8 mouse cellular contexts compared by ENCODE assay signal in the genomic region with DNA sequence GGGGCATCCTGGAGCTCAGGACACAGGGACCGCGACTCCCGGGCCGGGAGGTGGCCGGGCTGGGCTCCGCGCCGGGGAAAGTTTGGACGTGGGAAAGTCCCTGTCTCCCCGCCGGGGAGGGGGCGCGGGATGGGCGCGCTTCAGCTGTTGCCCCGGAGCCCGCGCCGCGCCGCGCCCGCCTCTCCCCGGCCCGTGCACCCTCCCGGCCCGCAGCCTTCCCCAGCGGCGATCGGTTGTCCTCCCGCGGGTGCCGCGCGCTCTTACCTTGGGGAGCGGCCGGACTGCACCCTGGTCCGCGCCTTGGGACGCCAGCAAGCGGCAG. TPM values are rescaled to one million over a fixed set of nuclear protein-coding genes. Genes with fewer than 3 reads are reported as not detected.
DNase-seq lines count a peak whose midpoint lies in the region; ATAC-seq lines count a peak whose summit lies in the region.

No protein-coding gene starts in this region.

- peak overlapping the region; percentile 99 for H3K4me2 ChIP-seq in limb, embryonic 13.5 days (replicated peaks)
- peak overlapping the region; percentile 96 for H3K4me2 ChIP-seq in stomach, embryonic 15.5 days

- peaks cover 21% of the 10 kb centered on the region for H3K4me1 ChIP-seq in limb, embryonic 13.5 days
- H3K4me1 ChIP-seq in stomach, embryonic 15.5 days, result peaks cover 14% of the 10 kb centered on the region

- no peak overlapping the region for H3K27ac ChIP-seq in limb, embryonic 13.5 days
- no peak overlapping the region for H3K27ac ChIP-seq in stomach, embryonic 15.5 days

- under 1% methylated on average over 40 of the region's 41 CpGs for WGBS in limb, embryonic 13.5 days
- under 1% methylated on average over 37 of the region's 41 CpGs for WGBS in stomach, embryonic 15.5 days

- H3K9ac ChIP-seq in limb, embryonic 13.5 days, result peak overlapping the region; percentile 67
- peak overlapping the region; percentile 39; the same call in 1 of the 2 replicates for H3K9ac ChIP-seq in stomach, embryonic 15.5 days

- peaks cover 99% of the 10 kb centered on the region for H3K27me3 ChIP-seq in limb, embryonic 13.5 days
- H3K27me3 ChIP-seq in stomach, embryonic 15.5 days (replicated peaks), result peaks cover 93% of the 10 kb centered on the region

- H3K4me3 ChIP-seq in limb, embryonic 13.5 days, result peak overlapping the region; percentile 61
- peak overlapping the region; percentile 53 for H3K4me3 ChIP-seq in stomach, embryonic 15.5 days (replicated peaks)

- H3K9me3 ChIP-seq in limb, embryonic 13.5 days, result no peaks in the 10 kb centered on the region
- no peaks in the 10 kb centered on the region for H3K9me3 ChIP-seq in stomach, embryonic 15.5 days

- ATAC-seq in limb, embryonic 13.5 days (ENCODE audit: low FRiP score, low read depth), result no peak; the same call in 1 of the 2 replicates
- ATAC-seq in stomach, embryonic 15.5 days (ENCODE audit: insufficient read depth, low FRiP score, low read depth), result no peak
- ATAC-seq in inflammation-experienced regulatory T-cells, adult 6 months, result no peak

- H3K36me3 ChIP-seq in limb, embryonic 13.5 days, result no peaks in the 10 kb centered on the region
- H3K36me3 ChIP-seq in stomach, embryonic 15.5 days, result no peaks in the 10 kb centered on the region

- peak; percentile 56 to 62 for DNase-seq in cerebellum, postnatal 10 days
- DNase-seq in cerebellum, postnatal 4 days (ENCODE audit: low spot score in 2 of 2), result no peak
- peak; percentile 20 for DNase-seq in right cerebral cortex, postnatal 14 days
- no peak for DNase-seq in right cerebral cortex, adult 18-20 months
- no peak for DNase-seq in adrenal gland, adult 8-10 months

RNA-seq across cellular contexts. Expression of gene Cdh22, which starts 0.4 kb away (rescaled TPM):
- 0.79 and 1.2 TPM in 2 replicates for polyA plus RNA-seq in limb, embryonic 13.5 days (2015; fragmentation: Nextera tagmentation; extraction: Ambion mirVana)
- polyA plus RNA-seq in stomach, embryonic 15.5 days (2015; fragmentation: Nextera tagmentation; extraction: Ambion mirVana), result 0.57 and 0.63 TPM in 2 replicates
- polyA plus RNA-seq in inflammation-experienced regulatory T-cells, adult 6 months (2017; shearing (Covaris generic)), result not detected
- 1 to 10 TPM; 1.8 to 3.5 (median 2.5) TPM for total RNA-seq in adrenal gland, adult 8-10 months (2022)

RNA-seq across cellular contexts. Expression of gene Slc35c2, which starts 53.4 kb away (rescaled TPM):
- polyA plus RNA-seq in limb, embryonic 13.5 days (2015; fragmentation: Nextera tagmentation; extraction: Ambion mirVana), result 56.3 and 56.4 TPM in 2 replicates
- polyA plus RNA-seq in stomach, embryonic 15.5 days (2015; fragmentation: Nextera tagmentation; extraction: Ambion mirVana), result 60.5 and 71.8 TPM in 2 replicates
- 10 to 100 TPM; 36.4 to 44.9 (median 44.1) TPM for polyA plus RNA-seq in inflammation-experienced regulatory T-cells, adult 6 months (2017; shearing (Covaris generic))
- total RNA-seq in adrenal gland, adult 8-10 months (2022), result 10 to 100 TPM; 56.7 to 62.1 (median 58.3) TPM

Comparison
In these comparisons a context has a peak if more than half of its experiments do, and no peak if none do; other contexts are left out.
1. DNase-seq: peak in cerebellum, postnatal 10 days (2 of 2) and right cerebral cortex, postnatal 14 days (single experiment); none in cerebellum, postnatal 4 days (0 of 2), right cerebral cortex, adult 18-20 months (single experiment) and adrenal gland, adult 8-10 months (single experiment).